In genomic region chr9:85224870-85225269, GRCm38 (mm10) we compare ENCODE assay signal across 30 mouse cellular contexts.
A peak's percentile ranks its signal among the peaks of the same experiment; 100 is the strongest.
DNase-seq lines count a peak whose midpoint lies in the region; ATAC-seq lines count a peak whose summit lies in the region.
"Had no signal": no experiment of that assay in that cellular context is flagged by ENCODE, and none has a peak within 500 bp of the region (broad histone marks: within the 10 kb centered on the region; RNA-seq: fewer than 3 reads in every experiment).

No protein-coding gene starts in this region.

- no peak for DNase-seq in forebrain, embryonic 10.5 days (ENCODE audit: extremely low spot score, low spot score)
- no peak for DNase-seq in neural tube, embryonic 10.5 days (ENCODE audit: extremely low spot score, low spot score)
- no peak for DNase-seq in urinary bladder, postnatal 14 days (ENCODE audit: low spot score)
- DNase-seq in ovary, postnatal 36 days (ENCODE audit: low spot score): no peak
- DNase-seq: adrenal gland, adult 2 months; adrenal gland, postnatal 36 days; cerebellum, adult 11 months; cerebellum, adult 9-10 months; cerebellum, postnatal 36 days; gastrocnemius, adult 2 months; gastrocnemius, postnatal 36 days; heart, adult 18-20 months; heart, postnatal 4 days; kidney, adult 18-20 months; kidney, postnatal 25 days; liver; lung, adult 2 months; lung, postnatal 10 days; right cerebral cortex, postnatal 25 days; thymus, postnatal 14 days had no signal

- no peaks in the 10 kb centered on the region for H3K27me3 ChIP-seq in forebrain, embryonic 13.5 days
- no peaks in the 10 kb centered on the region for H3K27me3 ChIP-seq in forebrain, embryonic 10.5 days (ENCODE audit: poor library complexity, severe bottlenecking)
- no peaks in the 10 kb centered on the region for H3K27me3 ChIP-seq in hindbrain, embryonic 16.5 days (replicated peaks; ENCODE audit: control insufficient read depth, insufficient read depth, low read length)
- no peaks in the 10 kb centered on the region for H3K27me3 ChIP-seq in hindbrain, embryonic 13.5 days
- H3K27me3 ChIP-seq in neural tube, embryonic 15.5 days (replicated peaks): no peaks in the 10 kb centered on the region
- H3K27me3 ChIP-seq: CH12.LX; kidney, embryonic 15.5 days had no signal

- no peak overlapping the region for H3K9ac ChIP-seq in forebrain, embryonic 13.5 days
- H3K9ac ChIP-seq in hindbrain, embryonic 16.5 days (ENCODE audit: low read depth, low read length): no peak overlapping the region
- H3K9ac ChIP-seq in hindbrain, embryonic 13.5 days: no peak overlapping the region
- no peak overlapping the region for H3K9ac ChIP-seq in neural tube, embryonic 15.5 days (replicated peaks)
- H3K9ac ChIP-seq: kidney, embryonic 15.5 days; liver, embryonic 14.5 days had no signal

- ATAC-seq in forebrain, embryonic 13.5 days: peak; percentile 63; the same call in 1 of the 2 replicates
- peak; percentile 64; the same call in 1 of the 2 replicates for ATAC-seq in hindbrain, embryonic 16.5 days
- ATAC-seq in hindbrain, embryonic 13.5 days (ENCODE audit: low FRiP score): no peak
- peak; percentile 45; the same call in 1 of the 2 replicates for ATAC-seq in neural tube, embryonic 15.5 days (ENCODE audit: low FRiP score)
- ATAC-seq: activated CD4-positive, CD25-positive, alpha-beta regulatory T cell, adult 4 months had no signal

- H3K36me3 ChIP-seq in forebrain, embryonic 13.5 days (ENCODE audit: poor library complexity, severe bottlenecking): no peaks in the 10 kb centered on the region
- no peaks in the 10 kb centered on the region for H3K36me3 ChIP-seq in forebrain, embryonic 10.5 days (replicated peaks)
- no peaks in the 10 kb centered on the region for H3K36me3 ChIP-seq in hindbrain, embryonic 16.5 days (ENCODE audit: control insufficient read depth, insufficient read depth, low read length)
- H3K36me3 ChIP-seq in hindbrain, embryonic 13.5 days: no peaks in the 10 kb centered on the region
- H3K36me3 ChIP-seq in neural tube, embryonic 15.5 days: no peaks in the 10 kb centered on the region
- H3K36me3 ChIP-seq: kidney, embryonic 15.5 days had no signal

- no peak overlapping the region for H3K27ac ChIP-seq in forebrain, embryonic 13.5 days
- no peak overlapping the region for H3K27ac ChIP-seq in forebrain, embryonic 10.5 days
- H3K27ac ChIP-seq in hindbrain, embryonic 16.5 days (ENCODE audit: low read depth, low read length): no peak overlapping the region
- H3K27ac ChIP-seq in hindbrain, embryonic 13.5 days: no peak overlapping the region
- no peak overlapping the region for H3K27ac ChIP-seq in neural tube, embryonic 15.5 days (replicated peaks)
- H3K27ac ChIP-seq: gastrocnemius, adult 2 months; kidney, embryonic 15.5 days; liver, embryonic 14.5 days; macrophage had no signal

- WGBS in forebrain, embryonic 13.5 days: 70% methylated on average over 3 of the region's 3 CpGs
- 86% methylated on average over 3 of the region's 3 CpGs for WGBS in forebrain, embryonic 10.5 days
- WGBS in hindbrain, embryonic 16.5 days: 55% methylated on average over 3 of the region's 3 CpGs
- WGBS in hindbrain, embryonic 13.5 days: 62% methylated on average over 3 of the region's 3 CpGs
- 55% methylated on average over 3 of the region's 3 CpGs for WGBS in neural tube, embryonic 15.5 days

- no peak overlapping the region for H3K4me2 ChIP-seq in forebrain, embryonic 13.5 days
- H3K4me2 ChIP-seq in hindbrain, embryonic 16.5 days (ENCODE audit: low read length): no peak overlapping the region
- H3K4me2 ChIP-seq in hindbrain, embryonic 13.5 days: no peak overlapping the region
- H3K4me2 ChIP-seq in neural tube, embryonic 15.5 days: no peak overlapping the region
- H3K4me2 ChIP-seq: heart, embryonic 11.5 days; kidney, embryonic 15.5 days had no signal

- H3K4me1 ChIP-seq in forebrain, embryonic 13.5 days: no peaks in the 10 kb centered on the region; the same call in 1 of the 2 replicates
- no peaks in the 10 kb centered on the region for H3K4me1 ChIP-seq in forebrain, embryonic 10.5 days
- no peaks in the 10 kb centered on the region for H3K4me1 ChIP-seq in hindbrain, embryonic 16.5 days (ENCODE audit: control insufficient read depth, insufficient read depth, low read depth, low read length)
- no peaks in the 10 kb centered on the region for H3K4me1 ChIP-seq in hindbrain, embryonic 13.5 days (replicated peaks)
- no peaks in the 10 kb centered on the region for H3K4me1 ChIP-seq in neural tube, embryonic 15.5 days
- H3K4me1 ChIP-seq: kidney, embryonic 15.5 days had no signal

- no peaks in the 10 kb centered on the region for H3K9me3 ChIP-seq in forebrain, embryonic 13.5 days (replicated peaks)
- no peaks in the 10 kb centered on the region for H3K9me3 ChIP-seq in forebrain, embryonic 10.5 days
- no peaks in the 10 kb centered on the region for H3K9me3 ChIP-seq in hindbrain, embryonic 16.5 days (ENCODE audit: control insufficient read depth, low read length)
- H3K9me3 ChIP-seq in hindbrain, embryonic 13.5 days: no peaks in the 10 kb centered on the region
- H3K9me3 ChIP-seq in neural tube, embryonic 15.5 days (replicated peaks): no peaks in the 10 kb centered on the region
- H3K9me3 ChIP-seq: kidney, embryonic 15.5 days had no signal

- no peak overlapping the region for H3K4me3 ChIP-seq in forebrain, embryonic 13.5 days
- H3K4me3 ChIP-seq in forebrain, embryonic 10.5 days: no peak overlapping the region
- no peak overlapping the region for H3K4me3 ChIP-seq in hindbrain, embryonic 16.5 days (ENCODE audit: low read length)
- no peak overlapping the region for H3K4me3 ChIP-seq in hindbrain, embryonic 13.5 days
- no peak overlapping the region for H3K4me3 ChIP-seq in neural tube, embryonic 15.5 days (replicated peaks)
- H3K4me3 ChIP-seq: gastrocnemius, adult 2 months; kidney, embryonic 15.5 days had no signal
